Mouse (Mus musculus) cortical plate, adult 2 months (tissue): Measurements from ENCODE around the gene Pxt1. TPM values are rescaled to one million over a fixed set of nuclear protein-coding genes. Genes with fewer than 3 reads are reported as not detected.

Experiments
- H3K27ac ChIP-seq: fragments of 200-500 bp; 2 replicates; pipeline ENCODE4 v1.5.1; 2012; ENCODE audit warnings: low read length, control low read depth, inconsistent platforms; ENCODE audit not compliant: insufficient read depth
- H3K4me1 ChIP-seq: fragments of 200-500 bp; 2 replicates; pipeline ENCODE4 v1.6.1; 2011; ENCODE audit warnings: low read length; ENCODE audit not compliant: control insufficient read depth, insufficient read depth
- H3K4me3 ChIP-seq: fragments of 200-500 bp; 2 replicates; pipeline ENCODE4 v1.5.1; 2011; ENCODE audit warnings: mild to moderate bottlenecking, low read length, control low read depth; ENCODE audit not compliant: insufficient read depth
- CTCF ChIP-seq: fragments of 200-500 bp; IDR thresholded peaks from 2 replicates; pipeline ENCODE4 v1.5.1; 2011; ENCODE audit warnings: mild to moderate bottlenecking, control low read depth, low read length; ENCODE audit not compliant: insufficient read depth; ENCODE audit errors: extremely low read depth
- POLR2A ChIP-seq: fragments of 200-500 bp; IDR thresholded peaks from 2 replicates; pipeline ENCODE4 v1.6.1; 2011; ENCODE audit warnings: mild to moderate bottlenecking, low read length, control low read depth; ENCODE audit not compliant: insufficient read depth; ENCODE audit errors: extremely low read depth
- polyA plus RNA-seq: library from polyadenylated mRNA; depleted of rRNA; stranded (reverse); fragments of >200 nt; gene quantifications from 2 replicates; pipeline ENCODE4 v1.2.3, GENCODE M21; 2012

The Pxt1 gene
- polyA plus RNA-seq, 1 experiment = not detected

- no peak for TF ChIP-seq POLR2A
- TF ChIP-seq CTCF = no peak
- Histone ChIP-seq H3K27ac (no peak overlapping the region), H3K4me3 (no peak overlapping the region), H3K4me1 (no peaks in the 10 kb centered on the region)
Observed at GRCm38 (mm10) chr17:28936133-28936532, 7.5 kb downstream of the Pxt1 start.

- Histone ChIP-seq H3K4me3 (no peak overlapping the region), H3K4me1 (peaks cover 1% of the 10 kb centered on the region; the same call in 1 of the 2 replicates), H3K27ac (no peak overlapping the region)
- no peak for TF ChIP-seq POLR2A
- no peak for TF ChIP-seq CTCF
Observed at GRCm38 (mm10) chr17:28934120-28934916, 9.3 kb downstream of the Pxt1 start.

GRCm38 (mm10) chr17:28932274-28932673 lies 11.4 kb downstream of the Pxt1 start:
- TF ChIP-seq CTCF (no peak), POLR2A (no peak)
- Histone ChIP-seq H3K4me3 (no peak overlapping the region), H3K27ac (no peak overlapping the region), H3K4me1 (peaks cover 1% of the 10 kb centered on the region; the same call in 1 of the 2 replicates)

- Histone ChIP-seq H3K4me1 (peaks cover 1% of the 10 kb centered on the region; the same call in 1 of the 2 replicates), H3K4me3 (no peak overlapping the region), H3K27ac (no peak overlapping the region)
- no peak for TF ChIP-seq CTCF
- no peak for TF ChIP-seq POLR2A
Observed at GRCm38 (mm10) chr17:28931436-28932211, 12.0 kb downstream of the Pxt1 start.

- no peak for TF ChIP-seq CTCF
- TF ChIP-seq POLR2A = no peak
- no peak overlapping the region for H3K27ac ChIP-seq
- H3K4me1 ChIP-seq = peaks cover 1% of the 10 kb centered on the region; the same call in 1 of the 2 replicates
- no peak overlapping the region for H3K4me3 ChIP-seq
Observed at GRCm38 (mm10) chr17:28930392-28931074, 13.1 kb downstream of the Pxt1 start.

DNA sequence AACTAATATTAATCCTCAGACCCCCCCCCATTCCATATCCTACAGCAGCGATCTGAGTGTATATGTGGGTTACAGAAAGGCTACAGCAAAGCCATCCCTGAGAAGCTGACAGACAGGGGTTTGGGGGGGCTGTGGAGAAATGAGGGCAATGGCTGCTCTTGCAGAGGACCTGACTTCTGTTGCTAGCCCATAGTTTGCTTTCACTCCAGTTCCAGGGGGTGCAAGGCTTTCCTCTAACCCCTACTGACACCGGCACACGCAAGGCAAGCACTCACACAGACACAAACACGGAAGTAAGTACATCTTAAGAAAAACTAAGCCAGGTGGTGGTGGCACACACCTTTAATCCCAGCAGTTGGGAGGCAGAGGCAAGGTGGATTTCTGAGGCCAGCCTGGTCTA lies 14.3 kb downstream of the Pxt1 start:
- TF ChIP-seq POLR2A = no peak
- Histone ChIP-seq H3K4me1 (peaks cover 1% of the 10 kb centered on the region; the same call in 1 of the 2 replicates), H3K4me3 (no peak overlapping the region), H3K27ac (no peak overlapping the region)

DNA sequence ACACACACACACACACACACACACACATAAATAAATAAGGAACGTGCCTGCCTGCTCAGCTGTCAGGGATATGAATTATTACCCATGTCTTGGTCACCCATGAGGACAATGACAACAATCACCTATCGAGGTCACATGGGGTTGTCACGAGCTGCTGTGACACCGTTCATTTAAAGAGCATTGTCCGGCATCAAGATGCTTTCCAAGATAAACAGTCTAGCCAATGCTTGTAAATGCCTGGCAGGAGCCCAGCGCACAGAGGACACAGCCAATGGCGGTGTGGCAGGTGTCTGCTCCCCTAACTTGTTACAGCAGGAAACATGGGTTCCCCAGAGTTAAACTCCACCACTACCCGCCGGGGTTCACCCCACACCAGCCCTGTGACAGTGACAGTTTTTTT lies 15.6 kb downstream of the Pxt1 start:
- Histone ChIP-seq H3K27ac (no peak overlapping the region), H3K4me1 (peaks cover 1% of the 10 kb centered on the region; the same call in 1 of the 2 replicates), H3K4me3 (no peak overlapping the region)
- TF ChIP-seq CTCF (no peak), POLR2A (no peak)

- no peak overlapping the region for H3K4me3 ChIP-seq
- TF ChIP-seq POLR2A (no peak), CTCF (peak; percentile 69)
Observed at GRCm38 (mm10) chr17:28926866-28927635, 16.6 kb downstream of the Pxt1 start.

DNA sequence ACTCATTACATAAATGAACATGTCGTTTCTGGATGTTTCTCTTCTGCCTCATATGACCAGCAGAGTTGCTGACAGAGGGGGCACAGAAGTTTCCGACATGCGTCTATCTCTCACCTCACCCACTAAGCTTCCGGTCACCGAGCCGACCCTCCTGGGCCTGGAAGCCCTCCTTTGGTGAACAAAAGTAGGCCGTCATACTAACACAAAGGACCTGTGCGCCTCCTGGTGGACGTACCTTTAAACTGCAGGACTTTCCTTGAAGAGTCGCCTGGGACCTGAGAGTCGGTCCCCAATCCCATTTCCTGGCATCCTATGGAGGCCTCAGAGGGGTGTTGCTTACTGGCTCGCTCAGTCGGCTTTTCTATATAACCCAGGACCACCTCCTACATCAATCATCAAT lies 17.3 kb downstream of the Pxt1 start:
- Histone ChIP-seq H3K4me3 (no peak overlapping the region), H3K4me1 (peaks cover 1% of the 10 kb centered on the region; the same call in 1 of the 2 replicates), H3K27ac (no peak overlapping the region)
- peak; percentile 85 for TF ChIP-seq CTCF
- TF ChIP-seq POLR2A = no peak

More at GRCm38 (mm10) chr17:28926866-28927635, 16.6 kb downstream of the Pxt1 start:
- peaks cover 1% of the 10 kb centered on the region; the same call in 1 of the 2 replicates for H3K4me1 ChIP-seq
- H3K27ac ChIP-seq = no peak overlapping the region
